Mouse (Mus musculus) skeletal muscle tissue, postnatal 0 days (tissue): ENCODE data around the gene Spag17. TPM values are rescaled to one million over a fixed set of nuclear protein-coding genes. Genes with fewer than 3 reads are reported as not detected.

Experiments used
- polyA plus RNA-seq: library from polyadenylated mRNA; unstranded; fragments of >200 nt; fragmentation: Nextera tagmentation; extraction: Ambion mirVana; gene quantifications from 2 replicates; pipeline ENCODE4 v1.2.1, GENCODE M21; 2015

Spag17 gene
- polyA plus RNA-seq = 0.13 TPM in 1 of 2 replicates, not detected in the other

GRCm38 (mm10) chr3:99885187-99885811, at the start of gene Spag17:
Gene Spag17 (plus strand): TSS chr3:99885406.

GRCm38 (mm10) chr3:100162315-100163105, 277.3 kb downstream of the Spag17 start, which contains the start of the genes Gdap2 and Wdr3:
Gene Gdap2 (plus strand): TSS chr3:100162381.
Gene Wdr3 (minus strand): TSS chr3:100162407.

